Mouse (Mus musculus): Measurements from ENCODE around the gene Arhgap28.

- TF ChIP-seq CTCF (IDR thresholded peaks at IDR 0.05; ENCODE audit: low read depth, low read length) (no peak), TAL1 (conservative IDR thresholded peaks at IDR 0.05; ENCODE audit: low read depth, low read length) (no peak), GATA1 (IDR thresholded peaks at IDR 0.05; ENCODE audit: borderline replicate concordance, low read length) (no peak), POLR2AphosphoS5 (IDR thresholded peaks at IDR 0.05; ENCODE audit: insufficient replicate concordance, low read depth, low read length) (no peak)
Measured at GRCm38 (mm10) chr17:67809171-67809570, 194.7 kb downstream of the Arhgap28 start.

All from G1E (cell line).